Mouse (Mus musculus) stomach, postnatal 0 days (tissue): ENCODE results near the gene Vav2.

Experiments
- CTCF ChIP-seq: IDR thresholded peaks from 2 replicates; pipeline ENCODE4 v1.5.1; 2016; ENCODE audit warnings: antibody characterized with exemption, low read depth, mild to moderate bottlenecking, moderate library complexity
- EP300 ChIP-seq: optimal IDR thresholded peaks from 2 replicates; pipeline ENCODE3; 2016; ENCODE audit warnings: antibody characterized with exemption

DNA sequence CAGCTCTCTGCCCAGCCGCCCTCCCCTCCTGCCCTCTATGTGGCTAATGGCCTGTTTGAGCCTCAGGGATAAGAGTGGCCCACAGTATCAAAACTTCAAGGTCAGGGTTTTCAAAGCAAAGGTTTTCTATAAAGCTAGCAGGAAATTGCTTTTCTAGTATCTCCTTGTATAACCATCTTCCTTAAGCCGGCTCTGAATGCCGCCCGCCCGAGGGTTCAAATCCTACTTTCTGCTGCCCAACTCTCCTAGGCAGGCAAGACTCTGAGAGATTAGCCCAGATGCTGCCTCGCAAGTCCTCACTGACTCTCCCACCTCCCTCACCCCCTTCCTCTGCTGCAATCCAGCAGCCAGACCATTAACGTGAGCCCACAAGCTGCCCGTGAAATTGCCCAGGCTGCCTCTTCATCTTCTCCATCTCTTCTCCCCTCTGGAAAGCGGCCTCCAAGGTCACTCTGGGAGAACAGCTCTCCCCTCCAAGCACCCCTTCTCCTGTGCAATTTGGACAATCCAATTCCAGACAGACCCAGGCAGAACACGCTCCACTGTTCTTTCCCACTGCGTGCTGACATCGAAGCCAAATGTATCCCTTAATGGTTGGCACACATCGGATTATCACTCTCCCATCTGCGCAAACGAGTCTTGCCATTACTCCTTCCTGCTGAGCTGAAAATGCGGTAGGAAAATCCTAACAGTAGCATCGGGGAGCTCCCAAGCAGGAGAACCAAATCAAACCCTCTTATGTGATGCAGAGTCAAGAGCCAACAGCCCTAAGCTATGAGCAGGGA, 30.0 kb downstream of the Vav2 start:
- TF ChIP-seq CTCF (no peak), EP300 (no peak)
